Mouse (Mus musculus) neural tube, embryonic 11.5 days (tissue): Measurements from ENCODE around the gene Ptgfr. TPM values are rescaled to one million over a fixed set of nuclear protein-coding genes. Genes with fewer than 3 reads are reported as not detected.
A peak's percentile ranks its signal among the peaks of the same experiment; 100 is the strongest.

ENCODE experiments used
- ATAC-seq: fragments of 200-750 bp; cut with Nextera tagmentation; 2 replicates; pipeline ENCODE4 v1.8.0; 2017; ENCODE audit warnings: moderate number of reproducible peaks, mild to moderate bottlenecking, moderate TSS enrichment, moderate library complexity; ENCODE audit not compliant: insufficient read depth, low FRiP score, low TSS enrichment
- DNase-seq: peaks from one replicate; pipeline ENCODE4 v3.0.0-alpha.2; 2015; ENCODE audit warnings: low spot score
- H3K27ac ChIP-seq: fragments of 300-500 bp; sonication (generic); 2 replicates; pipeline ENCODE4 v1.5.1; 2014; ENCODE audit warnings: low read depth, mild to moderate bottlenecking, low read length
- H3K27me3 ChIP-seq: fragments of 300-500 bp; sonication (generic); 2 replicates; pipeline ENCODE4 v1.6.1; 2014; ENCODE audit warnings: mild to moderate bottlenecking, low read length, mixed read lengths; ENCODE audit not compliant: control insufficient read depth, insufficient read depth
- H3K36me3 ChIP-seq: fragments of 300-500 bp; sonication (generic); 2 replicates; pipeline ENCODE4 v1.6.1; 2014; ENCODE audit warnings: mild to moderate bottlenecking, low read length, moderate library complexity, mixed read lengths; ENCODE audit not compliant: control insufficient read depth, insufficient read depth
- H3K4me1 ChIP-seq: fragments of 300-500 bp; sonication (generic); 2 replicates; pipeline ENCODE4 v1.6.1; 2014; ENCODE audit warnings: low read length, mixed read lengths; ENCODE audit not compliant: control insufficient read depth, insufficient read depth
- H3K4me2 ChIP-seq: fragments of 300-500 bp; sonication (generic); 2 replicates; pipeline ENCODE4 v1.6.1; 2014; ENCODE audit warnings: low read depth, mild to moderate bottlenecking, moderate library complexity
- H3K4me3 ChIP-seq: fragments of 300-500 bp; sonication (generic); 2 replicates; pipeline ENCODE4 v1.5.1; 2014; ENCODE audit warnings: low read depth, low read length
- H3K9ac ChIP-seq: fragments of 300-500 bp; sonication (generic); 2 replicates; pipeline ENCODE4 v1.6.1; 2014; ENCODE audit warnings: mild to moderate bottlenecking, low read length
- H3K9me3 ChIP-seq: fragments of 300-500 bp; sonication (generic); 2 replicates; pipeline ENCODE4 v1.6.1; 2016; ENCODE audit warnings: low read length; ENCODE audit not compliant: control insufficient read depth
- WGBS: fragments of 180-500 bp; shearing (Covaris S2); extraction: QIAGEN DNeasy Blood & Tissue Kit; methylation state at CpG from one replicate; pipeline ENCODE4 v1.1.7; 2014; 5-methylcytosine and 5-hydroxymethylcytosine counted together
- polyA plus RNA-seq: library from polyadenylated mRNA; unstranded; fragments of >200 nt; fragmentation: Nextera tagmentation; extraction: Ambion mirVana; gene quantifications from 2 replicates; pipeline ENCODE4 v1.2.1, GENCODE M21; 2014

The Ptgfr gene
- polyA plus RNA-seq, 1 experiment from 2014 or later: 2.1 TPM

- no peak for DNase-seq
- Histone ChIP-seq H3K4me3 (no peak overlapping the region), H3K4me1 (0 out of 2 replicates have a peak, but pooled peaks cover 3% of the 10 kb centered on the region), H3K36me3 (no peaks in the 10 kb centered on the region), H3K27me3 (no peaks in the 10 kb centered on the region), H3K9ac (no peak overlapping the region), H3K4me2 (no peak overlapping the region), H3K27ac (no peak overlapping the region), H3K9me3 (no peaks in the 10 kb centered on the region)
- 75% methylated on average over 3 of the region's 3 CpGs for WGBS
- no peak for ATAC-seq
Measured at GRCm38 (mm10) chr3:151840688-151841087, 3.3 kb upstream of the Ptgfr start.

GRCm38 (mm10) chr3:151838372-151838771, 942 bp upstream of the Ptgfr start:
- no peak overlapping the region for H3K4me3 ChIP-seq
- no peaks in the 10 kb centered on the region for H3K27me3 ChIP-seq
- H3K9me3 ChIP-seq: no peaks in the 10 kb centered on the region
- no peaks in the 10 kb centered on the region for H3K36me3 ChIP-seq
- H3K9ac ChIP-seq: no peak overlapping the region
- WGBS: 49% methylated on average over 6 of the region's 6 CpGs
- no peak overlapping the region for H3K4me2 ChIP-seq
- no peak for ATAC-seq
- H3K4me1 ChIP-seq: 0 out of 2 replicates have a peak, but pooled peaks cover 3% of the 10 kb centered on the region
- DNase-seq: no peak
- no peak overlapping the region for H3K27ac ChIP-seq

GRCm38 (mm10) chr3:151837749-151838148, 319 bp upstream of the Ptgfr start:
- Histone ChIP-seq H3K9me3 (no peaks in the 10 kb centered on the region), H3K27me3 (no peaks in the 10 kb centered on the region), H3K36me3 (no peaks in the 10 kb centered on the region), H3K9ac (no peak overlapping the region; the same call in 1 of the 2 replicates), H3K27ac (no peak overlapping the region), H3K4me1 (0 out of 2 replicates have a peak, but pooled peaks cover 3% of the 10 kb centered on the region), H3K4me2 (peak overlapping the region; percentile 87), H3K4me3 (no peak overlapping the region; the same call in 1 of the 2 replicates)
- no peak for ATAC-seq
- WGBS: 51% methylated on average over 9 of the region's 9 CpGs
- DNase-seq: no peak

GRCm38 (mm10) chr3:151836451-151836850, 979 bp downstream of the Ptgfr start:
- Histone ChIP-seq H3K9me3 (no peaks in the 10 kb centered on the region), H3K27me3 (no peaks in the 10 kb centered on the region), H3K36me3 (no peaks in the 10 kb centered on the region), H3K4me3 (peak overlapping the region; percentile 46), H3K4me1 (0 out of 2 replicates have a peak, but pooled peaks cover 3% of the 10 kb centered on the region), H3K27ac (no peak overlapping the region), H3K4me2 (peak overlapping the region; percentile 87), H3K9ac (no peak overlapping the region; the same call in 1 of the 2 replicates)
- DNase-seq (no peak), ATAC-seq (0 out of 2 replicates have a peak, but pooled peaks have one; percentile 2)
- 6% methylated on average over 5 of the region's 5 CpGs for WGBS

GRCm38 (mm10) chr3:151835831-151836230, 1.6 kb downstream of the Ptgfr start:
- Histone ChIP-seq H3K9ac (no peak overlapping the region), H3K4me3 (no peak overlapping the region), H3K36me3 (no peaks in the 10 kb centered on the region), H3K27me3 (no peaks in the 10 kb centered on the region), H3K4me2 (no peak overlapping the region), H3K4me1 (0 out of 2 replicates have a peak, but pooled peaks cover 3% of the 10 kb centered on the region), H3K9me3 (no peaks in the 10 kb centered on the region), H3K27ac (no peak overlapping the region)
- DNase-seq: no peak
- ATAC-seq: no peak
- 63% methylated on average over 3 of the region's 3 CpGs for WGBS

- no peaks in the 10 kb centered on the region for H3K27me3 ChIP-seq
- H3K4me2 ChIP-seq: no peak overlapping the region
- no peaks in the 10 kb centered on the region for H3K4me1 ChIP-seq
- DNase-seq (no peak), ATAC-seq (no peak)
- WGBS: 67% methylated on average over 11 of the region's 11 CpGs
- no peak overlapping the region for H3K27ac ChIP-seq
- H3K9me3 ChIP-seq: no peaks in the 10 kb centered on the region
- no peak overlapping the region for H3K9ac ChIP-seq
- no peak overlapping the region for H3K4me3 ChIP-seq
- H3K36me3 ChIP-seq: no peaks in the 10 kb centered on the region
Measured at GRCm38 (mm10) chr3:151827950-151828610, 9.3 kb downstream of the Ptgfr start.

GRCm38 (mm10) chr3:151819811-151820210, 17.6 kb downstream of the Ptgfr start:
- Histone ChIP-seq H3K4me2 (no peak overlapping the region), H3K36me3 (no peaks in the 10 kb centered on the region), H3K4me1 (no peaks in the 10 kb centered on the region), H3K27ac (no peak overlapping the region), H3K9me3 (no peaks in the 10 kb centered on the region), H3K4me3 (no peak overlapping the region), H3K9ac (no peak overlapping the region), H3K27me3 (no peaks in the 10 kb centered on the region)
- no peak for ATAC-seq
- WGBS: 83% methylated on average over 4 of the region's 4 CpGs
- DNase-seq: no peak

- Histone ChIP-seq H3K27ac (no peak overlapping the region), H3K9ac (no peak overlapping the region), H3K9me3 (no peaks in the 10 kb centered on the region), H3K27me3 (no peaks in the 10 kb centered on the region), H3K4me3 (no peak overlapping the region), H3K36me3 (no peaks in the 10 kb centered on the region), H3K4me2 (no peak overlapping the region), H3K4me1 (no peaks in the 10 kb centered on the region)
- 80% methylated on average over 5 of the region's 6 CpGs for whole genome bisulfite sequencing
- DNase-seq (peak; percentile 42), ATAC-seq (peak; percentile 58)
Measured at GRCm38 (mm10) chr3:151818265-151818664, 19.2 kb downstream of the Ptgfr start.

GRCm38 (mm10) chr3:151808613-151809012, 28.8 kb downstream of the Ptgfr start:
- no peak overlapping the region for H3K27ac ChIP-seq
- H3K9me3 ChIP-seq: no peaks in the 10 kb centered on the region
- DNase-seq: no peak
- ATAC-seq: no peak
- no peak overlapping the region for H3K4me2 ChIP-seq
- no peaks in the 10 kb centered on the region for H3K36me3 ChIP-seq
- WGBS: 72% methylated on average over 2 of the region's 2 CpGs
- no peaks in the 10 kb centered on the region for H3K4me1 ChIP-seq
- no peak overlapping the region for H3K9ac ChIP-seq
- no peaks in the 10 kb centered on the region for H3K27me3 ChIP-seq
- no peak overlapping the region for H3K4me3 ChIP-seq
